Mouse (Mus musculus) cerebral cortex, adult 2 months (tissue): ENCODE measurements around the gene Plcb4.

ENCODE experiments used
- WGBS: fragments of 180-500 bp; shearing (Covaris S2); methylation state at CpG from one replicate; pipeline ENCODE4 v1.1.7; 2018; 5-methylcytosine and 5-hydroxymethylcytosine counted together

Plcb4 gene

GRCm38 (mm10) chr2:135957689-135958088 is 298.9 kb downstream of the Plcb4 start:
- 29% methylated on average over 7 of the region's 7 CpGs for WGBS

- 65% methylated on average over 17 of the region's 17 CpGs for WGBS
These were observed 299.6 kb downstream of the Plcb4 start for GRCm38 (mm10) chr2:135958453-135958852.

GRCm38 (mm10) chr2:135963089-135963488 is 304.3 kb downstream of the Plcb4 start:
- WGBS, result 88% methylated on average over 14 of the region's 14 CpGs

GRCm38 (mm10) chr2:135966871-135967557 is 308.2 kb downstream of the Plcb4 start:
- whole genome bisulfite sequencing, result 55% methylated on average over 16 of the region's 16 CpGs

GRCm38 (mm10) chr2:135968159-135968558 is 309.3 kb downstream of the Plcb4 start:
- WGBS, result 69% methylated on average over 12 of the region's 12 CpGs

- WGBS, result 48% methylated on average over 4 of the region's 4 CpGs
These were observed 312.1 kb downstream of the Plcb4 start for GRCm38 (mm10) chr2:135970902-135971301.

GRCm38 (mm10) chr2:135975978-135976377 is 317.2 kb downstream of the Plcb4 start:
- 74% methylated on average over 9 of the region's 9 CpGs for WGBS

GRCm38 (mm10) chr2:135978790-135979189 is 320.0 kb downstream of the Plcb4 start:
- WGBS, result 81% methylated on average over 5 of the region's 5 CpGs

- WGBS, result 88% methylated on average over 1 of the region's 1 CpGs
These were observed 321.6 kb downstream of the Plcb4 start for GRCm38 (mm10) chr2:135980428-135980827.

GRCm38 (mm10) chr2:135983972-135984371 is 325.2 kb downstream of the Plcb4 start:
- 78% methylated on average over 4 of the region's 4 CpGs for WGBS

GRCm38 (mm10) chr2:135985536-135986265 is 326.9 kb downstream of the Plcb4 start:
- WGBS, result 82% methylated on average over 15 of the region's 15 CpGs

- 80% methylated on average over 10 of the region's 10 CpGs for WGBS
These were observed 331.9 kb downstream of the Plcb4 start for GRCm38 (mm10) chr2:135990686-135991085.

- WGBS, result 82% methylated on average over 11 of the region's 11 CpGs
These were observed 334.5 kb downstream of the Plcb4 start for GRCm38 (mm10) chr2:135993314-135993713.

- 87% methylated on average over 4 of the region's 4 CpGs for WGBS
These were observed 336.4 kb downstream of the Plcb4 start for GRCm38 (mm10) chr2:135995196-135995595.

GRCm38 (mm10) chr2:135996936-135997335 is 338.1 kb downstream of the Plcb4 start:
- WGBS, result 76% methylated on average over 6 of the region's 6 CpGs

- 46% methylated on average over 18 of the region's 18 CpGs for WGBS
These were observed 338.7 kb downstream of the Plcb4 start for GRCm38 (mm10) chr2:135997361-135998150.

- 95% methylated on average over 7 of the region's 7 CpGs for whole genome bisulfite sequencing
These were observed 340.1 kb downstream of the Plcb4 start for GRCm38 (mm10) chr2:135998886-135999285.

- WGBS, result 86% methylated on average over 1 of the region's 1 CpGs
These were observed 340.6 kb downstream of the Plcb4 start for GRCm38 (mm10) chr2:135999361-135999760.

- 41% methylated on average over 5 of the region's 5 CpGs for WGBS
These were observed 342.1 kb downstream of the Plcb4 start for GRCm38 (mm10) chr2:136000933-136001332.

GRCm38 (mm10) chr2:136002118-136002517 is 343.3 kb downstream of the Plcb4 start:
- whole genome bisulfite sequencing, result 56% methylated on average over 7 of the region's 7 CpGs

GRCm38 (mm10) chr2:136003836-136004235 is 345.0 kb downstream of the Plcb4 start:
- WGBS, result 93% methylated on average over 1 of the region's 1 CpGs

GRCm38 (mm10) chr2:136006280-136006679 is 347.5 kb downstream of the Plcb4 start:
- 52% methylated on average over 5 of the region's 5 CpGs for WGBS
